Mouse (Mus musculus) inflammation-experienced regulatory T-cells, adult 6 months (primary cell): ENCODE measurements at regions not wholly inside any gene's neighbourhood (a gene's known extent, or its start where the extent isn't known, plus 50 kb on each side); places are given as distances from the start of the nearest gene placed in this dataset.

Source experiments
- ATAC-seq: one replicate; pipeline ENCODE4 v1.8.0; 2017

DNA sequence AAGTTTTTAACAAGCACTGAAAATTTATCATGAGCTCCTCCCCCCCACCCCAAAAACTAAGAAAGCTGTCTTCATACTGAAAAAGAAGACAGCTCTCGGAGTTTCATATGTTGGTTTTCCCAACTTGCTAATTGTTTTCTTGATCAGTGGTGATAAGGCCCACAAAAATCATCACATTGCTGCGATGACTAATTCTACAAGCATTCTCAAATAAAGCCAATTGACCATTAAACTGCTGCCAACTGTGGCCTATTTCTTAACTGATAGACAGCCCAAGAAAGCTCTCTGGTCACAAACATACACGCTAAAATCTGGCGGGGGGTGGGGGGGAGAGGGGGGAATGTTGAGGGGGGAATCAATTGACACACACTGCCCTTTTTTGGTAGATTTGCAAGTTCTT lies 345.0 kb upstream of the Acvr2a start:
- no peak for ATAC-seq

DNA sequence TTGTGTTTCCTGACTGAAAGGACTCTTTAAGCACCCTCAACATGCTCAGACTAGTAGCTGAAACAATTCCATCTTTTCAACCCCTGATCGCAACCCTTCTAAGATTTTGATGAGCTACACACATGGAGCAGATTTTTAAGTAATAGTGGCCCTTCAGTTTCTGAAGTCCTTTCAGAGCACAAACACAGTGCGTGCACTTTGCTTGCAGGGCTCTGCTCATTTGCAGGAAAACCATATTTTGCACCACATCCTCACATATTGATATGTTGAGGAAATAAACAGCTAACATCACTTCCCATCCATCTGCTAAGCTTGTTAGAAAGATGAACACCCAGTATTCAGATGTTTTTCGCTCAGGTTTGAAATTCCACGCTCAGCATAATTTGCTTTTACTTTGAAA lies 344.6 kb upstream of the Acvr2a start:
- no peak for ATAC-seq

DNA sequence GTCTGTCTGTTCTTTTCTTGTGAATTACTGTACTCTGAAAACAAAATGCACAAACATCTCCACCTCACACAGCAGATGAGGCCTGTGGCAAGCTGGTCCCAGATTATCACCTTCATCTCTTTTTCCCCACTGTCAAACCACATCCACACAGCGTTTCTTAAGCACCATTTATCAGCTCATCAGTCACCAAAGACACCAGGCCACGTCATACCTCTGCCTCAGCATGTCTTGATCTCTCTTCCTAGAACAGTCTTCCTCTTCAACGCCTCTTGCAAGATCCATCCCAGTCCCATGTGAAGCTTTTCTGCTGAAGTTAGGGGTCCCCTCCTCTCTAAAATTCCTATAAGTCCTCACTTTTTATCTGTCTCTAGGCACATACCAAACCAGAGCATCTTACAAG lies 340.8 kb upstream of the Acvr2a start:
- peak; percentile 81 for ATAC-seq

DNA sequence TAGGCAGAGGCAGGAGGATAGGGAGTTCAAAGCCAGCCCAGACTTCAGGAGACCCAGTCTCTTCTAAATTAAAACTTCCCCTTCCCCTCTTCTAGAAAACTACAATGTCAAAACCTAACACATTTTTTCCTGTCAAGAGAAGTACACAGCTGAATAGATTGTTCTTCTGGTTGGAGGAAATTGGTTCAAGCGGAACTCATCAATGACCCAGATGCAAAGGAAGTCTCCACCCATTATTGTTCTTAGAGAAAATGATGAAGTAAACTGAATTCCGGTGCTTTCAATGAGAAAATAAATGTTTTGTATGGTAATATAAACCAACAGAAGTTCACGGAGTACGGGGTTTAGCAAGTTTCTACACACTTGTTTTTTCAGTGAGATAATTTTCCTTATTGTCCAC lies 339.3 kb upstream of the Acvr2a start:
- no peak for ATAC-seq

DNA sequence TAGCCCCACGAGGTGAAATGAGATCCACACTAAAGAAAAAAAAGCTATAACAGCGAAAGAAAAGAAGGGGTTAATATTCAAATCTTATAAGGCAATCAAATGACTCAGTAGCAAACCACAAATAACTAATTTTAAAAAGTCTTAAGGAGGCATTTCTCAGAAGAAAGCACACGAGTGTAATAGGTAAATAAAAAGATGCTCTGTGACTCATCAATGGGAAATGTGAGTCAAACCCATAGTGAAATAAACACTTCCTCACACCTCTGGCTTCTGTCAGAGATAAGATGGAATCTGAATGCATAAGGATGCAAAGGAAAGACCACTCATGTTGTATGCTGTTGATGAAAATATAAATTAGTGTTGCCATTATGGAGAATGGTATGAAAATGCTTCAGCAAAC lies 337.1 kb upstream of the Acvr2a start:
- peak; percentile 73 for ATAC-seq

DNA sequence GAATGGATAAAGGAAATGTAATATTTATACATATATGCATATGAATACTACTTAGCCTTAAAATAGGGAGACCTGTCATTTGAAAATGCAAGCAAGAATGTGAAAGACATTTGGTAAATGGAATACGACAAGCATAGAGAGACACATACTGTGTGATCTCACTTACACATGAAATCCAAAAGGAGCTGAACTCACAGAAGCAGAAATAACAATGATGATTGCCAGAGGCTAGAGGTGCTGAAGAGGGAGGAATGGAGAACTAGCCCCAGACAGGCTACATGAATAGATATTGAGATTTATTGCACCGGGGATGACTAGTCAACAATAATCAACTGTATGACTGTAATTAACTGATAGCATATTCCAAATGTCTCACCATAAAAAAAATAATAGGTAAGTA lies 336.6 kb upstream of the Acvr2a start:
- no peak for ATAC-seq

DNA sequence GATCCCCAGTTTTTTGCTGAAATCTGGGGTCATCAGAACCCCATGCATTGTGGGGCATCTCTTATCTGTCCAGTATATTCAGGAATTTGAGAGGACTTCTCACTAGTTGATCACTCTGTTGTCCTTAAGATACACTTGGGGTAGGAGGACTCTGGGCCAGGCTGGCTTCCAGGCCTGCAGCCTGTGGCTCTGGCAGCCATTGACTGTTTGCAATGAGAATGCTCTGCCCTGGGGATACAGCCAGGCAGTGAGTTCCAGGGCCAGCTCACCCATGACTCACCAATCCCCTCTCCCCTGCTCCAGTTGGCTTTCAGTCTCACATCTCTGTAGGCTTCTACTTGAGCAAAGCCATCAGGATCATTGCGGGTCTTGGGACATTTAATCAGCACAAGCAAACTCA lies 334.3 kb upstream of the Acvr2a start:
- ATAC-seq, result no peak

DNA sequence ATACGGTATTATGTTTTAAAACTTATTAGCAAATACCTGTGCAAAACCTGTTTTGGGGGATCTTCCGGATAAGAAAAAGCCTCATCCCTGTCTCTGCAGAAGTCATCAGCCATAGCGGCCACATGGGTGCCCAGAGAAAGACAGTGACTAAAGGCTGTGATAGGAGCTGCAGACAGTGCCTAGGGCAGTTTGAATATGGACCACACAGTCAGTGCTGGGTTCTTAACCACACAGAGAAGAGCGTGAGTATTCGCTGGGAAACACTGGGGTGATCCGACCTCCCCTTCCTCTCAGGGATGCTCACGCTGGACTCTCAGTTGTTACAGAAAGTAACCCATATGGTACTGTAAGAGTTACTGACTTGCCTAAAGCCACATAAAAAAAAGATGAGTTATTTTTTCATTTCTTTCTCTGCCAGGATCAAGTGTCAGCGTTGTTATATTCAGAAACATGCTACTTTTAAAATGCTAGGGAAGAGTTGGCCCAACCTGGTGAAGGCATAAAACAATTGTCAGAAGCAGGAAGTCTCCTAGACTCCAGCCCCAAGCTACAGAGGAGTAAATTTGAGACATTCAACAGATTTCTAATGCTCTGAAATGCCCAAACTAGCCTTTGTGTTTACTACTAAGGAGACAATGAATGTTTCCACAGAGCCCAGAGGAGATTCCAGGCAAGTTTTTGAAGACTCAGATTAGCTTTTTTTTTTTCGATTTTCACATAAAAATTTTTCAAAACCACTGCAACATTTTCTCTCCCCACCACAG lies 333.3 kb upstream of the Acvr2a start:
- no peak for ATAC-seq

DNA sequence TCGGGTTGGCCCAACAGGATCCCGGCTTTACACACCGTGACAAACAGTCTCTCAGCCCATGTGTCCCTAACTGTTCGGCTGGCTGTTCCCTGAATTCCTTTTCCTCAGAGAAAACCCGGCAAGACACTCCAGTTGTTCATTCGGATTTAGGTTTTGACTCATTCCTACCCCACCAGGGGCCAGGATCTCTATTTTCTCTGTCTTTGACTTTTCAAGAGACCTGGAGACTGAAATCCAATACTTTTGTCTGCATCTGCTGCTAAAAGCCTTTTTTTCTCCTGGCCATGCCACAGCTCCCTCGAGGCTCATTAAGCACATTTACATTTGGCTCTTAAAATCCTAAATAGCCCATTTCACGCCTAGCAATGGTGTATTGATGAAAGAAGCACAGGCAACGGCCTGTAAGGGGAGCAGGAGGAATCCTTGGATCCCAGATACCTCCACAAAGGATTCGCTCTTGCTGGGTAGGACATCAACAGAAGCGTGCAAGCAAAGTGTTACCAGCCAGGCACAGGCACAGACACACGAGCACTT lies 332.6 kb upstream of the Acvr2a start:
- no peak for ATAC-seq

DNA sequence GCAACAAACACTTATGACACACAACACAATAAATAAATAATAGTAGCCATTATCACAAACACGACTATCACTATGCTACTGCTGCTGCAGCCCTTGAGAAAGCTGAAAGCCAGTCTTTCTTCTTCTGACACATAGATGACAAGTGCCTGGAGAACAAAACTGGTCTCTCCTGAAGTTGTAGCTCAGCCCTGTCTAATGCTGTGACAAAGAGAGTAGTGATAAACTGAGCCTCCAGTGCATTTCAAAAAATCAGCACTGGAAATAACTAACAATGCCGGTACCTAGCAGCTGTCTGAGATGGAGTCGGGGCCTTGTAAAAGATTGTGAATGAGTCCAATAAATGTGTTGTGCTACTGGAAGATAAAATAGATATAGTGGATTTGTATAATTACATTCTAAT lies 320.3 kb upstream of the Acvr2a start:
- ATAC-seq, result no peak

DNA sequence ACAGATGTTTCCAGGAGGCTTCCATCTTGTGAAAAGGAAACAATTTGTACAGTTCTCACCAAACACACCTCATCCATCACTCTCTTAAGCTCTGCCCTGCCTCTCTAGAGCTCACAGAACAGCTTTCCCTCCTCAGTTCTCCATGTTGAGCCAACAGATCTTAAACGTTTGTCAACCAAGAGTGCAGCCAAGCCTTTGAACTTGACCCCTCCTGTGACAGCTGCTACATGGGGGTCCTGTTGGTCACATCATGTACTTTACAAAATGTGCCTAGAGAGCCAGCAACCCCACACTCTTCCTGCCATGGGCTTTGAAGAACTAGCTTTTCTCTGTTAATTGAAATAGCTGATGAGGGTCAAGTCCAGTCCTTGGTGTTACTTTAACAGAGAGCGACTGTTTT lies 319.8 kb upstream of the Acvr2a start:
- ATAC-seq, result no peak

DNA sequence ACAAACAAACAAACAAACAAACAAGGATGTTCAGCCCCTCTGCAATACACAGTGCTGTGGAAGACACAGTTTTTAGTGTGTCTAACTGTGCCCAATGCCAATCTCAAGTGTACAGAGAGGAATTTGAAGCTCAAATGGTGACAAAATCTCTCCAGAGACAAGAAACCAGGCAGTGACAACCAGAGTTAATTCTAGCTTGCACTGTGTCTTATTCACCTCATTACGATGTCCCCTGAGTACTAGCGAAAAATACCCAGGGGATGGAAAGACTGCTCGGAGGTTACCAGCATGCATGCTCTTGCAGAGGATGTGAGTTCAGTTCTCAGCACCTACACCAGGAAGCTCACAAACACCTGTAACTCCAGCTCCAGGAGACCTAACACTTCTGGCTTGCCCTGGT lies 319.3 kb upstream of the Acvr2a start:
- no peak for ATAC-seq

DNA sequence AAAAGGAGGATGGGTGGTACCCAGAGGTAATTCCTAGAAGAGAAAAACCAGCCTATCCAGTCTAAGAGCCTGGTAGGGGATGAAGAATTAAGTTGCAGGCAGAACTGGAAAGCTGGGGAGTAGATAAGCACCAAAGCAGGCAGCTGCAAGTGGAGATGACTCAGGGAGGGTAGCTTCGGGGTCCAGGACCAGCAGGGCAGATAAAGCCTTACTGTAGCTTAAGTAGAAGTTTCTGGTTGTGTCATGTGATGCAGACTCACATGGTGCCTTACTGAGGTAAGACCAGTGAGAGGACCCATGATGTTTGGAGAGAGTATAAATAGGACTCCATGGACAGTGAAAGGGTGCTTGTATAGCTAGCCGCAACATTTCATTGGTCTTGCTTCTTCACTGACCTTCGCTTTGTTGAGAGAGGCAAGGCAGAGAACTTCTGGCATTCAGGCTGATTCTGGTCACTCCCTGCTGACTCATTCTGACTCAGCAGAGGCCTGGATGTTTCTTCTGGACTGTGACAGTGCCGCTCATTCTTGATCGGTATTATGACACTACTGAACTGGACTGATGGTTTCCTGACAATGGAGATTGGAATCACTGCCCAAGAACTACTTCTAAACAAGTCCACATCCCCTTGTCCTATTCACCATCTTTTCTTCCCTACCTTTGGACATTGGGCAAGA lies 315.7 kb upstream of the Acvr2a start:
- no peak for ATAC-seq

DNA sequence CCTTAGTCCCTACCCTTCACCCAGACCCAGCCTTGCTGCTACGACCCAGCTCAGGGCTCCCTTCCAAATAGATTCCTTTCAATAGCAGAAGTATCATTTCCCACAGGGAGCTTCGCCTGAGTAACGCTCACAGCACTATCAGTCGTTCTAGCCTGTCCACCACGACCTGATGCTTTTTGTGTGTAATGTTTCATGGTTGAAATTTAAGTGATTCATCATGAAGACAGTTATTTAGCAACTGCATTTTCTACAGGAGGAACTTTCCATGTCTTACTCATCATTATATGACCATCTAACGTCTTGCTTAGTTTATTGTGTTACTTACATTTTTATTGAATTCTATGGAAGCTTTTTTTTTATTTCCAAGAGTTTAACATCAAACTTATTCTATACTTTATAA lies 314.5 kb upstream of the Acvr2a start:
- ATAC-seq, result no peak

DNA sequence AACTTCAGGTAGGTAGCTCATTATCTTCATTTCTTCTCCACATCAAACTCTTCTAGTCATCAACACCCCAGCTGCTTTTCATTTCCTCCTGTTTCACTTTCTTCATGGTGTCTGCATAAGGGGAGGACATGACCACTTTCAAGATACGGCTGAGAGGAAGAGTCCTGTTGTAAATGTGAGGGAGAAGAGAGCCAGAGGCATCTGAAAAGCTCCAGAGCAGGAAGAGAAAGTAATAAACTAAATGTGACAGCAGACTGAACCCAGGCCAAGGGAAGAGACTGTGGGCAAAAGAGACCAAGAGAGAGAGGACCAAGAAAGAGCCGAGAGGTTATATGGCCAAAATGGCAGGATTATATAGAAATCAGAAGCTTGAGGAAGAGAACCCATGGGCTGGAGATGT lies 312.5 kb upstream of the Acvr2a start:
- ATAC-seq, result no peak

DNA sequence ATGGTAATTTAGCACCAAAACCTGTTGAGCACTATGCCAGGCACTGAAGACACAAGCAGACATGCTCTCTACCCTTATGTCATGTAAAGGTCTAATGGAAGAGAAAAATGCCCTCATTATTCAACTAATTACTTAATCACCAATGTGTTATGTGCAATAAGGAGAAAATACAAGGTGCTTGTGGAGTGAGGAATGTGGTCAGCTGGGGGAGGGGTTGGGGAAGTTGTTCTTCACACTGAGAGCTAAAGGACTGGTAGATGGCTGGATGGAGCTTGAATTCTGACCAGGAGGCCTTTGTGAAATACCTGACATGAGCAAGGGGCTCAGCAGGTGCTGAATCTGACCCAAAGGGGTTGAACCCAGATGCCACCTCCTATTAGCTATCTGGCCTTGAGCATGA lies 300.1 kb upstream of the Acvr2a start:
- ATAC-seq, result no peak

DNA sequence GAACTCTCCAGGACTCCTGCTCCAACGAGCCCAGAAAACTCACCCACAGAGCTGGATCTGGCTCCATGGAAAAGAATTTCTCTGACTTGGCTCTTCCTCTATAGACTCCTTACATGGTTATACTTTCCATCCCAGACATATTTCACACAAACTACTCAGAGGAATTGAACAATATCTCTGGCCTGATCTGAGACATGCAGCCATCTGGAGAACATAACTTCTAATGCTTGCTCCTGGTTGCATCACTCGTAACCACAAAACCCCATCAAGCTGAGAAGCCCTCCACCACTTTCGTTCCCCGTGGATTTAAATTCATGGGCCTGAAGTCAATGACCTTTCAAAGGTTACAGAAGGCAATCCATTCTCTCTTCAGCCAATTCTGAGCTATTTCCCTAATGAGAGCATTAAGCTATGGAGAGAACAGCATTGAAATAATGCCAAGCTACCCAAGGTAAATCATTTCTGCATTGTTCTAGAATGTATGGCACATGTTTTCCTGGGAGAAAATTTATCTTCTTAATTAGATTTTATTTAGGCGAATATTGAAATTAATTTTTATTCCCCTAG lies 294.0 kb upstream of the Acvr2a start:
- no peak for ATAC-seq

DNA sequence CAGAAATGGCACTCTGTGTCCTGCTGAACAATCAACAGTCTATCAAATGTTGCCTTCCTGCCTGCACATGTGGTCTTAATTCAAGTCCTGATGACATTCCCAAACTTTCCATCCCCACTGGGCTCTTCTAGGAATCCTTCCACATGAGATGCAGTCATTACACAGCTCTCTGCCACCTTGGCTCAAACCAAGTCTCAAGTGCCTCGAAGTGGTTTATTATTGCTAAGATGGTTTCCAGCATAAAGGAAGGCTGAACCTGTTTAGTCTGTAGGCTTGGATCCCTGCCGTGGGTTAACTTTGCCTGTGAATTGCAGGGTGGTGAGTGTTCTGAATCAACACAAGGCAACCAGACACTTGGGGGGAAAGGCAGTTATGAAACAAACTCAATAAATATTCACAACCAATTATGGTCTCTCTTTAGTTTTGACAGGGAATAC lies 293.4 kb upstream of the Acvr2a start:
- no peak for ATAC-seq

DNA sequence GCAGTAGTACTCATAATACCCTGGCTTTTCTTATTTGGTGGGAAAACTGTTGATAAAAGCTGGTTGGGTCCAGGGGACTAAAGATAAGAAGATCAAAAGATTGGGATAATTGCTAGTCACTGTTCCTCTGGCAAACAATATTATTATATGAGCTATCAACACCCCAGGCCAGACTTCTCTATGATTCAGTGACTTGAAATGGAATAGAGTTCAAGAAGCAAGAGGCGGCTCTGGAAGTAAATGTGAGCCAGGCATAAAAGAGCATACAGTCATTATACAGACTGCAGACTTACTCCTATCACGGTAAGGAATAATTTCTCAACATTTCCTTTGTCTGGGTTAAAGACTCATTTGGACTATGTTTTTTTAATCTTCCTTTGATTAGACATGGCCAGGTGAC lies 278.5 kb upstream of the Acvr2a start:
- no peak for ATAC-seq

DNA sequence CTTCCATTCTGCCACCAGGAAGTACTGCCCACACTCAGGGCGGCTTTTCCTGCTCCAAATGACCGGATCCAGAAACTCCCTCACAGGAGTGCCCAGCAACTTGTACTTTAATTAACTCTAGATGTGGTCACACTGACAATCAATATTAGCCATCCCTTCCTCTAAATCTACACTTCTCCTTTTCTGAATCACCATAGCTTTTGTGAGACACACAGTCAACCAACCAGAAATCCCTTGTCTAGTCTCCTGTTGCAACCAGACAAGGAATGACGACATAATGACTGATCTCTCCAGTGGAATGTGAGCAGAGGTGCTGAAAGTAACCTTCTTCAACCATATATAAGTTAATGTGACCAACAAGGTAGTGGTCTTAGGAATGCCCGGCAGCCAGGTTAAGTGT lies 277.0 kb upstream of the Acvr2a start:
- ATAC-seq, result no peak

DNA sequence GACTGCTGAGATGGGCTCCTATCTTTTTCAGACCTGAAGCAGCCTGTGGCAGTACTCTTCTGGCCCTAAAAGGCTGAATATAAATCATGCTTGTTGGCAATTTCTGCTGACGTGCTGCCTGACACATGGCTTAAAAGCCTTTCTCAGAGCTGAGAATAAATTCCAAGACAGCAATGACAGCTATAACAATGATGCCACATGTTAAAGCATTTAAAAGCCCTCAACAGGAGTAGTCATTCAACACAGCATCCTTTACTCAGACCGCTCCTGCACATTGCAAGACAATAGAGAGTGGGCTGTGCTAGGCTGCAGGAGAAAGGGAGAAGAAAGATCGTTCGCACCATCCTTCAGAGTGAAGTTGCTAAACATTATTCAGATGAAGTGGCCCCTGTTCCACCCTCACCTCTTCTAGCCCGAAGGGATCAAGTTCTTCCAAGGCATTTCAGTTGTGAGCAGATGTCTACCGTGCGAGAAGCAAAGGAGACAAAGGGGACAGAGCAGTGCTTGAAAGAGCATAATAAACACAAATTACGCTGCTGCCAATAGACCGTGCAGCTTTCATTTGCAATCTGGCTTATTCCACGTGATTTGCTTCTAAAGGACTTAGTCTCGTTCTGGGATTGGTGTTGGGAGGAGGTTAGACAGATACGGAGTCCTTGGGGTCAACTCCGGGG lies 275.1 kb upstream of the Acvr2a start:
- no peak for ATAC-seq

DNA sequence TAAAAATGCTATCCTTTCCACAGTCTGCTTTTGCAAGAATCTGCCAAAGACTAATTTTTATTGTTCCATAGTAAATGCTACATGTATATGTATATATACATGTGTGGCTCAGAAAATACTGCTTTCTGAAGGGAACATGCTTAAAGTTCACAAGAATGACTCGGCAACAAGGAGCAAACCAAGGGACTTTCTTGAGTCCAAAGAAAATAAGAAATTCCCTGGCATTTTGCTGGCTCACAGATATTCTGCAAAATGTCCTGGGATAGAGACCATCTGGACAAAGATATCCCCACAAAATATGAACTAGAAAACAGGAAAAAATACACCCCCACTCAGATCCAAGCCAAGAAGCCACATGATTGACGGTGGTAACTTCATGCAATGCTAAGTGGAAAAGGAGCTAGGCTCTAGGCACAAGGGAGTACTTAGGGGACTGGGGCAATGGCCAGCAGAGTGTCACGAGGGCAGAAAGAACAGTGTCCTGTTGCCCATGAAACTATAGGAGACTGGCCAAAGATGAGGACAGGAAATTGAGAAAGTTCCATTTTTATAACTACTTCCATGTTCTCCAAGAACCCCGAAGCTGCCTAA lies 274.3 kb upstream of the Acvr2a start:
- no peak for ATAC-seq

DNA sequence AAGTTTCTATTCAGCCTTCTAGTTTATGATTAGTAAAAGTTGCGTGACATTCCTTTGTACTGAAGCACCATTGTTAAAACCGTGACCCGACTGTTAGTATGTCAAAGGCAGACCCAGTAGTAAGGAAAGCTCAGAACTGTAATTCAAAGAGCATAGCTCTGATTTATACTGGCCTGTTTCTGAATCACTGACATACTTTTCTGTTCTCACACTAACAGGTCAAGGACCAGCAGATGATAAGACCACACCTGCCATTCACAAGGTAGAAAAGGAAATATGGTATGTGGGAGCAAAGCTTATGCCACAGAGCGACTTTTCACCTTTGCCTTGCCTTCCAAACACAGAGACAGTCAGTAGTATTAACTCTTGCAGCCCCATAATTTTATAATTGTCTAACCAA lies 269.5 kb upstream of the Acvr2a start:
- no peak for ATAC-seq
